Mouse (Mus musculus): Measurements from ENCODE around the gene Fkbp7. TPM values are rescaled to one million over a fixed set of nuclear protein-coding genes. Genes with fewer than 3 reads are reported as not detected.

The Fkbp7 gene
- polyA plus RNA-seq, 1 experiment from 2014 or later, result 157 TPM

DNA sequence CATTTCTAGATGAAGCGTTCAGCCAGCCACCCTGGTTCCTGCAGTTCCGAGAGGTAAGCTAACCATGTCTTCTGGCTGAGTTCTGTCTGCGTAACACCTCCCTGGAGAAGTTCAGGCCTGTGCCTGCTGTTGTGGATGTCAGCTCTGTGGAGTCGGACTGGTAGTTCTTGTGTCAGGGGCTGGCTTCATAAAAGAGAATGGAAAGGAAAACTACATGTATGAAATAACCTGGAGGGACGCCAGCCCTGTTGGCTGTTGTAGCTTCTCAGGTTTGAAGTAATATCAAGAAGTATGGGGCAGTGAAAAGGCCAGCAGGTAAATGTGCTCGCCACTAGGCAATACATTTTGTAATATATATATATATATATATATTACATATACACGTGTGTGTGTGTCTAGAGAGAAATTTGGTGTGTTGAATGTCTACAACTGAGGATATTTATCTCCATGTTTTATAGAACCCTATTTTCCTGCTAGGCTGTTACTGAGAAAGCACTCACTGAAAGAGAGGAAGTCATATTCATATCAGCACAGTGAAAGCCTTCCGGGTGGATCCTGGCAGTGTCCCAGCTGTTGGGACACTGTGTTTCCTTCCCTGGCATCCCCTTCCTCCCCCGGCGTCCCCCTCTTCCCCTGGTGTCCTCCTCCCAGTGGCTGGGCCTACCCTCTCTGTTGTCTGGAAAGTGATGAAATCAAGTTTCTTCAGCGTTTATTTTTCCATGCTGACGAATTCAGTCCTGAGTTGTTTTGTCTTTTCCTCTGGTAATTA lies 17.7 kb upstream of the Fkbp7 start:
- no peak overlapping the region for H3K27ac ChIP-seq (replicated peaks; ENCODE audit: low read depth, low read length)
- DNase-seq (ENCODE audit: low spot score), result peak; percentile 40
- H3K36me3 ChIP-seq (ENCODE audit: control insufficient read depth, insufficient read depth, low read length), result peaks cover 90% of the 10 kb centered on the region
- no peak overlapping the region for H3K9ac ChIP-seq (ENCODE audit: low read depth, low read length)
- H3K4me2 ChIP-seq (ENCODE audit: low read depth, low read length), result no peak overlapping the region
- H3K9me3 ChIP-seq (ENCODE audit: control insufficient read depth, low read length), result no peaks in the 10 kb centered on the region
- WGBS, result 79% methylated on average over 12 of the region's 12 CpGs
- H3K4me1 ChIP-seq (ENCODE audit: control insufficient read depth, insufficient read depth, low read length), result no peaks in the 10 kb centered on the region
- no peak; the same call in 1 of the 2 replicates for ATAC-seq (ENCODE audit: low read depth)
- H3K4me3 ChIP-seq (ENCODE audit: low read depth, low read length), result no peak overlapping the region
- H3K27me3 ChIP-seq (replicated peaks; ENCODE audit: control insufficient read depth, insufficient read depth, low read length), result no peaks in the 10 kb centered on the region

- DNase-seq (ENCODE audit: low spot score) (no peak), ATAC-seq (ENCODE audit: low read depth) (no peak)
- Histone ChIP-seq H3K27ac (replicated peaks; ENCODE audit: low read depth, low read length) (no peak overlapping the region), H3K36me3 (ENCODE audit: control insufficient read depth, insufficient read depth, low read length) (peaks cover 93% of the 10 kb centered on the region), H3K4me2 (ENCODE audit: low read depth, low read length) (no peak overlapping the region), H3K27me3 (replicated peaks; ENCODE audit: control insufficient read depth, insufficient read depth, low read length) (no peaks in the 10 kb centered on the region), H3K9ac (ENCODE audit: low read depth, low read length) (no peak overlapping the region), H3K4me1 (ENCODE audit: control insufficient read depth, insufficient read depth, low read length) (no peaks in the 10 kb centered on the region), H3K4me3 (ENCODE audit: low read depth, low read length) (no peak overlapping the region), H3K9me3 (ENCODE audit: control insufficient read depth, low read length) (no peaks in the 10 kb centered on the region)
- 47% methylated on average over 7 of the region's 7 CpGs for WGBS
Observed at GRCm38 (mm10) chr2:76688162-76688561, 15.2 kb upstream of the Fkbp7 start.

DNA sequence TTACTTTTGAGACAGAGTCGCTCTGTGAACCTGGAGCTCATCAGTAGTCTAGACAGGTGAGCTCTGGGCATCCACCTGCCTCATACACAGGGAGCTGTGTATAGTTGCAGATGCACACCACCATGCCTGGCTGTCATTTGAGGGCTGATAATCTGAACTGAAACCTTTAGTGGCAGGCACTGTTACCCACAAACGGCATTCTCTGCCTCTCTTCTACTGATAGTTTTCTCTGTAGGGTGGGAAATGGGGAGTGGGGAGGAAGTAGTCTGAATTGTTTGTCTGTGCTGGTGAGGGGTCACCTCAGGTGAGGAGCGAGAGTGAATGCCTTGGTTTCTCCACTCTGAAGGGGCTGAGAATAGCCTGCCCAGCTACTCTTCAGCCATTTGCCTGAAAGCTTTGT lies 14.7 kb upstream of the Fkbp7 start:
- Histone ChIP-seq H3K27ac (replicated peaks; ENCODE audit: low read depth, low read length) (no peak overlapping the region), H3K36me3 (ENCODE audit: control insufficient read depth, insufficient read depth, low read length) (peaks cover 93% of the 10 kb centered on the region), H3K4me2 (ENCODE audit: low read depth, low read length) (no peak overlapping the region), H3K9ac (ENCODE audit: low read depth, low read length) (no peak overlapping the region), H3K9me3 (ENCODE audit: control insufficient read depth, low read length) (no peaks in the 10 kb centered on the region), H3K4me1 (ENCODE audit: control insufficient read depth, insufficient read depth, low read length) (no peaks in the 10 kb centered on the region), H3K4me3 (ENCODE audit: low read depth, low read length) (no peak overlapping the region), H3K27me3 (replicated peaks; ENCODE audit: control insufficient read depth, insufficient read depth, low read length) (no peaks in the 10 kb centered on the region)
- DNase-seq (ENCODE audit: low spot score), result no peak
- ATAC-seq (ENCODE audit: low read depth), result no peak
- WGBS, result 72% methylated on average over 3 of the region's 3 CpGs

- H3K27ac ChIP-seq (replicated peaks; ENCODE audit: low read depth, low read length), result no peak overlapping the region
- peaks cover 93% of the 10 kb centered on the region for H3K36me3 ChIP-seq (ENCODE audit: control insufficient read depth, insufficient read depth, low read length)
- no peaks in the 10 kb centered on the region for H3K4me1 ChIP-seq (ENCODE audit: control insufficient read depth, insufficient read depth, low read length)
- no peak overlapping the region for H3K9ac ChIP-seq (ENCODE audit: low read depth, low read length)
- ATAC-seq (ENCODE audit: low read depth), result peak; percentile 65; the same call in 1 of the 2 replicates
- H3K27me3 ChIP-seq (replicated peaks; ENCODE audit: control insufficient read depth, insufficient read depth, low read length), result no peaks in the 10 kb centered on the region
- 91% methylated on average over 3 of the region's 3 CpGs for WGBS
- no peaks in the 10 kb centered on the region for H3K9me3 ChIP-seq (ENCODE audit: control insufficient read depth, low read length)
- peak; percentile 32 for DNase-seq (ENCODE audit: low spot score)
- H3K4me2 ChIP-seq (ENCODE audit: low read depth, low read length), result no peak overlapping the region
- H3K4me3 ChIP-seq (ENCODE audit: low read depth, low read length), result no peak overlapping the region
Observed at GRCm38 (mm10) chr2:76686986-76687385, 14.1 kb upstream of the Fkbp7 start.

DNA sequence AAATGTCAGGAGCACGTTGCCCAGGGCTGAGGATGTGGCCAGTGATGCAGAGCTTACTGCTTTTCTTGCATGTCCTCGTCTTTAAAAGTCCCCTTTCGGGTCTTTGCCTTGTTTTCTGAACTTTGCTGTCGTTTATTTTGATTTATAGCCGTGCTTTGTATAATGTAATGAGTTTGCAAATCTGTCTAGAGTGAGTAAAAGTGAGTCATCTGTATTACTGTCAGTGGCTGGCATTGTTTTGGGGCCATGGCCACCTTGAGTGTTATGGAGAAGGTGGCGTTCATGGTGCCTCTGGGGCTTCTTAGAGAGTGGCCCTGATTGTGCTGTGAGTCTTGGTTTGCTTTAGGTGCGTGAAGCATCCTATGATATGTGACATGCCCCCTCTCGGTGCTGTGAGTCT lies 9.4 kb upstream of the Fkbp7 start:
- Histone ChIP-seq H3K27ac (replicated peaks; ENCODE audit: low read depth, low read length) (no peak overlapping the region), H3K9me3 (ENCODE audit: control insufficient read depth, low read length) (no peaks in the 10 kb centered on the region), H3K27me3 (replicated peaks; ENCODE audit: control insufficient read depth, insufficient read depth, low read length) (no peaks in the 10 kb centered on the region), H3K4me3 (ENCODE audit: low read depth, low read length) (no peak overlapping the region), H3K36me3 (ENCODE audit: control insufficient read depth, insufficient read depth, low read length) (peaks cover 71% of the 10 kb centered on the region), H3K9ac (ENCODE audit: low read depth, low read length) (no peak overlapping the region), H3K4me2 (ENCODE audit: low read depth, low read length) (no peak overlapping the region), H3K4me1 (ENCODE audit: control insufficient read depth, insufficient read depth, low read length) (no peaks in the 10 kb centered on the region)
- DNase-seq (ENCODE audit: low spot score) (no peak), ATAC-seq (ENCODE audit: low read depth) (no peak)
- 90% methylated on average over 8 of the region's 8 CpGs for WGBS

DNA sequence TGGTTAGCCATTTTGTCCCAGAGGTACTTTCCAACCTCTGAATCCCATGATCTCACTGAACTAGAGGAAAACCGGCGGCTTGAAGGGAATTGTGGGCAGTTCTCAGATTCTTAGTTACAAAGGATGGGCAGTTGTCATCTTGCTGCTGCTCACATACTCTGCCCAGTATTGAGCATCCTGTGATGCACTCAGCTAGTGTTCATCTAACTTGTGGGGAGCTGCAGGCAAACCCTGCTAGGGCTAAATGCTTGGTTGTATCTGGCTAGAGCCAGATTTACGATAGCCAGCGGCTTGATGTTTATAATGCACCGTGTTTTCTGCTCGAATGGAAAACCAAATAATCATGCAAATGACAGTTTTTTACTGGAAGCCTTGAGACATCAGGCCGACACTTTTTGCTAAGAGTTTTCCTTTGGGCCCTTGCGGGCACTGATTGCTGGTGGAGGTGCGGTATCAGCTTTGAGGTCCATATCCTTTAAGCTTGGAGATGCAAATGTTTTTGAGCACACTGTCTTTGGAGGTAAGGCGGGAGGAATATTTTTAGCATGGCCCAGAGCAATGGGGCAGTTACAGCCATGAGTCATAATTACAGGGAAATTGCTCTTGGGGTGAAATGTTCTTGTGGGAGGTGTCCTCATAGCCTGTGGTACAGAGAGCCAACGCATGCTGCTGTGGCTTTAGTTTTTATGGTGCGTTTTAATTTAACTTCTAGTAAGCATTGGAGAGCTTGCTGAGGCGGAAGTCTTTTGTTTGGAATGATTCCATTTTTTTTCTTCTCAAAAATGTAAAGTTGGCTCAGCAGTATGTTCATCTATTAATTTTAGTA lies 3.7 kb upstream of the Fkbp7 start:
- ATAC-seq (ENCODE audit: low read depth) (no peak), DNase-seq (ENCODE audit: low spot score) (no peak)
- peak overlapping the region; percentile 68 for H3K4me3 ChIP-seq (ENCODE audit: low read depth, low read length)
- H3K9me3 ChIP-seq (ENCODE audit: control insufficient read depth, low read length), result no peaks in the 10 kb centered on the region
- H3K27ac ChIP-seq (replicated peaks; ENCODE audit: low read depth, low read length), result no peak overlapping the region
- WGBS, result 56% methylated on average over 13 of the region's 13 CpGs
- H3K9ac ChIP-seq (ENCODE audit: low read depth, low read length), result peak overlapping the region; percentile 88
- no peaks in the 10 kb centered on the region for H3K27me3 ChIP-seq (replicated peaks; ENCODE audit: control insufficient read depth, insufficient read depth, low read length)
- H3K4me2 ChIP-seq (ENCODE audit: low read depth, low read length), result peak overlapping the region; percentile 72
- H3K4me1 ChIP-seq (ENCODE audit: control insufficient read depth, insufficient read depth, low read length), result peaks cover 14% of the 10 kb centered on the region
- H3K36me3 ChIP-seq (ENCODE audit: control insufficient read depth, insufficient read depth, low read length), result peaks cover 16% of the 10 kb centered on the region

GRCm38 (mm10) chr2:76675949-76676348 lies 3.0 kb upstream of the Fkbp7 start:
- ATAC-seq (ENCODE audit: low read depth), result no peak
- Histone ChIP-seq H3K4me2 (ENCODE audit: low read depth, low read length) (peak overlapping the region; percentile 72), H3K27ac (replicated peaks; ENCODE audit: low read depth, low read length) (no peak overlapping the region), H3K9ac (ENCODE audit: low read depth, low read length) (peak overlapping the region; percentile 88), H3K9me3 (ENCODE audit: control insufficient read depth, low read length) (no peaks in the 10 kb centered on the region), H3K4me1 (ENCODE audit: control insufficient read depth, insufficient read depth, low read length) (peaks cover 21% of the 10 kb centered on the region), H3K36me3 (ENCODE audit: control insufficient read depth, insufficient read depth, low read length) (peaks cover 16% of the 10 kb centered on the region), H3K4me3 (ENCODE audit: low read depth, low read length) (peak overlapping the region; percentile 68), H3K27me3 (replicated peaks; ENCODE audit: control insufficient read depth, insufficient read depth, low read length) (no peaks in the 10 kb centered on the region)
- WGBS, result 10% methylated on average over 4 of the region's 4 CpGs
- no peak for DNase-seq (ENCODE audit: low spot score)

DNA sequence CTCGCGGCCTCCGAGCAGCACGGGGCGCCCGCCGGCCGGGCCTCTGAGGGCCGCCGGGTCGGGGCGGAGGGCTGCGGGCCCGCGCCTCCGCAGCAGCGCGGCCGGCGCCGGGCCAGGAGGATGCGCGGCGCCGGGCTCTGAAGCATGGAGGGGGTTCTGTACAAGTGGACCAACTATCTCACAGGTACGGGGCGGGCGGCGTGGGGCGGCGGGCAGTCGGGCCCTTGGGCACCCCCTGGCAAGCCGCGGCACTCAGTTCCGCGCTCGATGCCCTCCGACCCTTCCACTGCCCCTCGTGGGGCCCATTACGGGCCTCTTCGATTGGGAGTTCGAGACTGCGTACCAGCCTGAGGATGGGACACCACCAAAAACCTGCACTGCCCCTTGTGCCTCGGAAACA lies 2.5 kb upstream of the Fkbp7 start:
- under 1% methylated on average over 13 of the region's 44 CpGs for WGBS
- H3K9ac ChIP-seq (ENCODE audit: low read depth, low read length), result peak overlapping the region; percentile 88
- peaks cover 21% of the 10 kb centered on the region for H3K4me1 ChIP-seq (ENCODE audit: control insufficient read depth, insufficient read depth, low read length)
- H3K4me3 ChIP-seq (ENCODE audit: low read depth, low read length), result peak overlapping the region; percentile 68
- no peaks in the 10 kb centered on the region for H3K9me3 ChIP-seq (ENCODE audit: control insufficient read depth, low read length)
- H3K4me2 ChIP-seq (ENCODE audit: low read depth, low read length), result peak overlapping the region; percentile 72
- peak overlapping the region; percentile 80 for H3K27ac ChIP-seq (replicated peaks; ENCODE audit: low read depth, low read length)
- ATAC-seq (ENCODE audit: low read depth), result peak; percentile 31
- peaks cover 15% of the 10 kb centered on the region for H3K36me3 ChIP-seq (ENCODE audit: control insufficient read depth, insufficient read depth, low read length)
- H3K27me3 ChIP-seq (replicated peaks; ENCODE audit: control insufficient read depth, insufficient read depth, low read length), result no peaks in the 10 kb centered on the region
- DNase-seq (ENCODE audit: low spot score), result no peak
